Mouse (Mus musculus) forebrain, embryonic 14.5 days (tissue): Measurements from ENCODE around the gene Gm15080. TPM values are rescaled to one million over a fixed set of nuclear protein-coding genes. Genes with fewer than 3 reads are reported as not detected.
"Not testable (repeated sequence)": the region's sequence is repeated elsewhere in the genome, so short reads cannot be mapped to it uniquely, and the experiment has no call there.

Experiments used
- ATAC-seq: fragments of 200-750 bp; cut with Nextera tagmentation; 2 replicates; pipeline ENCODE4 v1.8.0; 2017; ENCODE audit warnings: mild to moderate bottlenecking, moderate library complexity
- DNase-seq: peaks from one replicate; pipeline ENCODE4 v3.0.0-alpha.2; 2015; ENCODE audit warnings: low spot score
- H3K27ac ChIP-seq: fragments of 300-500 bp; sonication (generic); 2 replicates; pipeline ENCODE4 v1.5.1; 2014; ENCODE audit warnings: low read depth, mild to moderate bottlenecking, control low read depth, low read length, moderate library complexity
- H3K27me3 ChIP-seq: fragments of 300-500 bp; sonication (generic); replicated peaks from 2 replicates; pipeline ENCODE4 v1.6.1; 2014; ENCODE audit warnings: low read length, control low read depth, mixed read lengths; ENCODE audit not compliant: control insufficient read depth, insufficient read depth
- H3K36me3 ChIP-seq: fragments of 300-500 bp; sonication (generic); 2 replicates; pipeline ENCODE4 v1.6.1; 2014; ENCODE audit warnings: low read length, control low read depth; ENCODE audit not compliant: control insufficient read depth, insufficient read depth
- H3K4me1 ChIP-seq: fragments of 300-500 bp; sonication (generic); 2 replicates; pipeline ENCODE4 v1.6.1; 2014; ENCODE audit warnings: antibody characterized with exemption, low read length, control low read depth; ENCODE audit not compliant: control insufficient read depth, insufficient read depth
- H3K4me2 ChIP-seq: fragments of 300-500 bp; sonication (generic); 2 replicates; pipeline ENCODE4 v1.6.1; 2014; ENCODE audit warnings: mild to moderate bottlenecking, control low read depth, low read length
- H3K4me3 ChIP-seq: fragments of 300-500 bp; sonication (generic); 2 replicates; pipeline ENCODE4 v1.5.1; 2014; ENCODE audit warnings: low read depth, low read length, control low read depth
- H3K9ac ChIP-seq: fragments of 300-500 bp; sonication (generic); 2 replicates; pipeline ENCODE4 v1.6.1; 2014; ENCODE audit warnings: mild to moderate bottlenecking, low read length, control low read depth, moderate library complexity
- H3K9me3 ChIP-seq: fragments of 300-500 bp; sonication (generic); replicated peaks from 2 replicates; pipeline ENCODE4 v1.6.1; 2016; ENCODE audit warnings: low read length, control low read depth, mixed read lengths; ENCODE audit not compliant: control insufficient read depth
- WGBS: fragments of 180-500 bp; shearing (Covaris S2); extraction: QIAGEN DNeasy Blood & Tissue Kit; methylation state at CpG from one replicate; pipeline ENCODE4 v1.1.7; 2014; 5-methylcytosine and 5-hydroxymethylcytosine counted together
- polyA plus RNA-seq: library from polyadenylated mRNA; unstranded; fragments of >200 nt; fragmentation: Nextera tagmentation; extraction: Ambion mirVana; gene quantifications from 2 replicates; pipeline ENCODE4 v1.2.1, GENCODE M21; 2014

Gene Gm15080
- not detected in 2 replicates for polyA plus RNA-seq

DNA sequence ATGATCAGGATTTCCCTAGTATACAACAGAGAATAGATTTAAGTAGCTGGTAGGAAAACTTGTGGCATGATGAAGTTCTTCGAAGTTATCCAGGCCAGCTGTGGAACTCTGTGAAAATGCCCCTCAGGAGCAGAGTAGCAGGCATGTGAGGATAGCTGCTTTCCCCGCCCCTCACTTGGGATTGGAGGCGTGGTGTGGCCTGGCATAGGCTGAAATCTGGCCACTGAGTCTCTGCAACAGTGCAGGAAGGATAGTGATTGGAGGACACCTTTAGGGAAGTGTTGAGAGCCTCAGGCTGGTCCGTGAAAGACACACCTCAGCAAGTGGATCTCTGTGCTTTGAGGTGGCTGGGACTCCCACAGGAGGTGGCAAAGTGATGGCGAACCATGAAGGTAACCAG is at the start of gene Gm15080:
Gene Gm15080 (plus strand): TSS at position 301 of the 400 bp plus-strand sequence.
- H3K27ac ChIP-seq, H3K4me3 ChIP-seq, H3K4me1 ChIP-seq, H3K4me2 ChIP-seq, H3K36me3 ChIP-seq, DNase-seq, H3K9ac ChIP-seq, ATAC-seq, H3K27me3 ChIP-seq, H3K9me3 ChIP-seq: not testable (repeated sequence)
- 83% methylated on average over 1 of the region's 5 CpGs for WGBS

Other genes with a start within 250 kb of the Gm15080 start
- not detected in 2 replicates for gene Gm15128, start 227.0 kb upstream of the Gm15080 start, polyA plus RNA-seq
- gene Gm15107, start 187.7 kb downstream of the Gm15080 start, polyA plus RNA-seq, result not detected in 2 replicates